Mouse (Mus musculus): ENCODE results near the gene Fmo5. TPM values are rescaled to one million over a fixed set of nuclear protein-coding genes. Genes with fewer than 3 reads are reported as not detected.

Fmo5 gene
- total RNA-seq, 2 experiments from 2014 or later, result 6.5 to 7.3 TPM

- no peak for DNase-seq
- intact Hi-C loops (cut with DNase I), result no loop called here
- no peak overlapping the region for H3K4me3 ChIP-seq
- H3K27ac ChIP-seq, result no peak overlapping the region
- TF ChIP-seq CTCF (IDR thresholded peaks at IDR 0.05), result no peak
These were observed 12.8 kb downstream of the Fmo5 start for GRCm38 (mm10) chr3:97641396-97641795.

- no peak overlapping the region for H3K27ac ChIP-seq
- no peak for TF ChIP-seq CTCF (IDR thresholded peaks at IDR 0.05)
- DNase-seq, result no peak
- intact Hi-C loops (cut with DNase I), result no loop called here
- H3K4me3 ChIP-seq, result no peak overlapping the region
These were observed 13.4 kb downstream of the Fmo5 start for GRCm38 (mm10) chr3:97642001-97642400.

- H3K27ac ChIP-seq, result peak overlapping the region; percentile 43; the same call in 1 of the 2 replicates
- DNase-seq, result no peak
- no peak for TF ChIP-seq CTCF (IDR thresholded peaks at IDR 0.05)
- intact Hi-C loops (cut with DNase I), result no loop called here
- no peak overlapping the region for H3K4me3 ChIP-seq
These were observed 19.9 kb downstream of the Fmo5 start for GRCm38 (mm10) chr3:97648518-97648917.

GRCm38 (mm10) chr3:97649022-97649421 is 20.4 kb downstream of the Fmo5 start:
- Histone ChIP-seq H3K4me3 (peak overlapping the region; percentile 40), H3K27ac (peak overlapping the region; percentile 17; the same call in 1 of the 2 replicates)
- TF ChIP-seq CTCF (IDR thresholded peaks at IDR 0.05), result no peak
- intact Hi-C loops (cut with DNase I), result no loop called here
- no peak for DNase-seq

GRCm38 (mm10) chr3:97649469-97649868 is 20.9 kb downstream of the Fmo5 start:
- DNase-seq, result no peak
- peak overlapping the region; percentile 17; the same call in 1 of the 2 replicates for H3K27ac ChIP-seq
- TF ChIP-seq CTCF (IDR thresholded peaks at IDR 0.05), result no peak
- intact Hi-C loops (cut with DNase I), result no loop called here
- H3K4me3 ChIP-seq, result peak overlapping the region; percentile 40

GRCm38 (mm10) chr3:97651604-97652003 is 23.0 kb downstream of the Fmo5 start:
- intact Hi-C loops (cut with DNase I), result no loop called here
- Histone ChIP-seq H3K4me3 (peak overlapping the region; percentile 70), H3K27ac (peak overlapping the region; percentile 95)
- DNase-seq, result peak; percentile 55
- no peak for TF ChIP-seq CTCF (IDR thresholded peaks at IDR 0.05)

GRCm38 (mm10) chr3:97653781-97654180 is 25.2 kb downstream of the Fmo5 start:
- TF ChIP-seq CTCF (IDR thresholded peaks at IDR 0.05), result no peak
- no peak for DNase-seq
- intact Hi-C loops (cut with DNase I), result loop anchor here (2.0 kb wide), 1 partner anchor 43 kb away; the partner anchor contains the start of gene Chd1l
- peak overlapping the region; percentile 95; the same call in 1 of the 2 replicates for H3K27ac ChIP-seq
- H3K4me3 ChIP-seq, result no peak overlapping the region

- DNase-seq, result peak; percentile 40
- no peak overlapping the region for H3K27ac ChIP-seq
- TF ChIP-seq CTCF (IDR thresholded peaks at IDR 0.05), result peak; percentile 64
- H3K4me3 ChIP-seq, result no peak overlapping the region
- intact Hi-C loops (cut with DNase I), result loop anchor here (2.0 to 5.0 kb wide), 2 partner anchors 44 to 112 kb away; partner anchors contain the start of gene Chd1l
These were observed 26.3 kb downstream of the Fmo5 start for GRCm38 (mm10) chr3:97654901-97655300.

- Histone ChIP-seq H3K4me3 (peak within 1 kb of the TSS; percentile 96), H3K27ac (peak within 1 kb of the TSS; percentile 94)
- no peak for TF ChIP-seq CTCF (IDR thresholded peaks at IDR 0.05)
- intact Hi-C loops (cut with DNase I), result loop anchor here (5.0 kb wide), 1 partner anchor 109 kb away; no protein-coding TSS in a partner anchor
- DNase-seq, result peak; percentile 99
These were observed 29.2 kb downstream of the Fmo5 start, which contains the start of gene Prkab2 for GRCm38 (mm10) chr3:97657655-97658411. Gene Prkab2 (plus strand): TSS chr3:97658193.

- Histone ChIP-seq H3K27ac (peak overlapping the region; percentile 94), H3K4me3 (peak overlapping the region; percentile 96)
- no peak for TF ChIP-seq CTCF (IDR thresholded peaks at IDR 0.05)
- peak; percentile 90 for DNase-seq
- intact Hi-C loops (cut with DNase I), result loop anchor here (5.0 kb wide), 1 partner anchor 109 kb away; no protein-coding TSS in a partner anchor
These were observed 30.0 kb downstream of the Fmo5 start for GRCm38 (mm10) chr3:97658426-97659193.

GRCm38 (mm10) chr3:97659746-97660145 is 31.1 kb downstream of the Fmo5 start:
- intact Hi-C loops (cut with DNase I), result loop anchor here (5.0 kb wide), 1 partner anchor 108 kb away; no protein-coding TSS in a partner anchor
- peak overlapping the region; percentile 94 for H3K27ac ChIP-seq
- DNase-seq, result no peak
- H3K4me3 ChIP-seq, result peak overlapping the region; percentile 96
- no peak for TF ChIP-seq CTCF (IDR thresholded peaks at IDR 0.05)

- Histone ChIP-seq H3K4me3 (peak overlapping the region; percentile 96), H3K27ac (peak overlapping the region; percentile 94)
- DNase-seq, result peak; percentile 58
- intact Hi-C loops (cut with DNase I), result no loop called here
- no peak for TF ChIP-seq CTCF (IDR thresholded peaks at IDR 0.05)
These were observed 32.6 kb downstream of the Fmo5 start for GRCm38 (mm10) chr3:97661206-97661605.

- Histone ChIP-seq H3K27ac (no peak overlapping the region), H3K4me3 (no peak overlapping the region)
- TF ChIP-seq CTCF (IDR thresholded peaks at IDR 0.05), result no peak
- intact Hi-C loops (cut with DNase I), result no loop called here
- no peak for DNase-seq
These were observed 36.9 kb downstream of the Fmo5 start for GRCm38 (mm10) chr3:97665525-97665924.
